Mouse (Mus musculus) spleen, adult 2 months (tissue): Measurements from ENCODE around the gene Eppin. TPM values are rescaled to one million over a fixed set of nuclear protein-coding genes. Genes with fewer than 3 reads are reported as not detected.

Experiments
- DNase-seq, 2 experiments: peaks; one replicate each; pipeline versions ENCODE4 v3.0.0 to v3.0.0-alpha.2; 2012 to 2021; ENCODE audit warnings: low spot score in 2 of 2, low read depth in 1 of 2
- H3K27ac ChIP-seq: fragments of 200-500 bp; 2 replicates; pipeline ENCODE4 v1.5.1; 2012; ENCODE audit warnings: low read length, inconsistent platforms; ENCODE audit not compliant: insufficient read depth
- H3K27me3 ChIP-seq: fragments of 200-500 bp; 2 replicates; pipeline ENCODE4 v1.6.1; 2012; ENCODE audit warnings: mild to moderate bottlenecking, moderate library complexity, low read length, inconsistent platforms; ENCODE audit not compliant: control insufficient read depth, insufficient read depth
- H3K36me3 ChIP-seq: fragments of 200-500 bp; 2 replicates; pipeline ENCODE4 v1.6.1; 2012; ENCODE audit warnings: mild to moderate bottlenecking, low read length, inconsistent platforms; ENCODE audit not compliant: control insufficient read depth, insufficient read depth
- H3K4me1 ChIP-seq: fragments of 200-500 bp; 2 replicates; pipeline ENCODE4 v1.6.1; 2011; ENCODE audit warnings: inconsistent platforms; ENCODE audit not compliant: control insufficient read depth, insufficient read depth, insufficient read length
- H3K4me3 ChIP-seq: fragments of 200-500 bp; 2 replicates; pipeline ENCODE4 v1.5.1; 2011; ENCODE audit warnings: mild to moderate bottlenecking, inconsistent platforms; ENCODE audit not compliant: insufficient read depth, insufficient read length; ENCODE audit errors: extremely low read depth
- CTCF ChIP-seq: fragments of 200-500 bp; IDR thresholded peaks from 2 replicates; pipeline ENCODE4 v1.5.1; 2011; ENCODE audit warnings: mild to moderate bottlenecking, inconsistent platforms; ENCODE audit not compliant: insufficient read depth, insufficient read length, insufficient replicate concordance; ENCODE audit errors: extremely low read depth
- POLR2A ChIP-seq: fragments of 200-500 bp; IDR thresholded peaks from 2 replicates; pipeline ENCODE4 v1.6.1; 2011; ENCODE audit warnings: low read depth, low read length, inconsistent platforms
- WGBS: fragments of 180-500 bp; shearing (Covaris S2); methylation state at CpG from one replicate; pipeline ENCODE4 v1.1.7; 2018; 5-methylcytosine and 5-hydroxymethylcytosine counted together
- polyA plus RNA-seq: library from polyadenylated mRNA; depleted of rRNA; stranded (reverse); fragments of >200 nt; gene quantifications from 2 replicates; pipeline ENCODE4 v1.2.3, GENCODE M21; 2012

The Eppin gene
- polyA plus RNA-seq, 1 experiment = not detected

DNA sequence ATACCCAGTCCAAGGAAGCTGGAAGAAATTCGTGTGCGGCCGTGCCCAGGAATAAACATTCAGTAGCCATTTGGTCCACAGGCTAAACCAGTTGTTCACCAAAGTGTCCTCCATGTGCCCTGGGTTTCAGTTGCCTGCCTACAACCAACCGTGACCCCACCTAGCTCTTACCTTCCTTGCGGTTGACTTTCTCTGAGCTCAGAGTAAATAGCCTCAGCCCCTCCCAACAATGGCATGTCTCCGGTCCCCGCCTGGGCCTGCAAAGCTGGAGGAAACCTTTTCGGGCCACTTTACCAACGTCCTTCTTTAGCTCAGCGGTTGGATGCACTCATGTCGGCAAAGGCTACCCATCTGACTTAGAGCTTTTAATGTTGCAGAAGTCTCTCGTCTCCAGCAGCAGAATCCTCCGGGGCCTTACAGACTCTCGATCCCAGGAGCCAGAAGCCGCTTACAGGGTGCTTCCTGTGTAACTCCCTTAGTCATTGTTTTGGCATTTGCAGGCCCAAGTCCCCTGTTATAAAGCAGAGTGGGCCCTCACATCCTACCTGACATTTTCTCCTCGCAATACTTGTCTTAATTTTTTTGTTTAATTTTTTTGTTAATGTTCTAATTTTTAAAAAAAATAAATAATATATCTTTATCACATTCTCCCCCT is 34.3 kb downstream of the Eppin start:
- Histone ChIP-seq H3K36me3 (no peaks in the 10 kb centered on the region), H3K4me1 (peaks cover 6% of the 10 kb centered on the region; the same call in 1 of the 2 replicates), H3K4me3 (no peak overlapping the region), H3K27me3 (peaks cover 3% of the 10 kb centered on the region; the same call in 1 of the 2 replicates), H3K27ac (peak overlapping the region; percentile 8; the same call in 1 of the 2 replicates)
- no peak for DNase-seq
- 23% methylated on average over 16 of the region's 16 CpGs for WGBS
- TF ChIP-seq CTCF (no peak), POLR2A (no peak)

- no peaks in the 10 kb centered on the region for H3K36me3 ChIP-seq
- no peak for DNase-seq
- H3K27me3 ChIP-seq = peaks cover under 1% of the 10 kb centered on the region; the same call in 1 of the 2 replicates
- H3K4me3 ChIP-seq = no peak overlapping the region
- H3K4me1 ChIP-seq = peaks cover 6% of the 10 kb centered on the region; the same call in 1 of the 2 replicates
- WGBS = 71% methylated on average over 8 of the region's 8 CpGs
- no peak for TF ChIP-seq POLR2A
- no peak for TF ChIP-seq CTCF
- H3K27ac ChIP-seq = 0 out of 2 replicates have a peak overlapping the region, but pooled peaks have one; percentile 8
These were observed 35.0 kb downstream of the Eppin start for GRCm38 (mm10) chr2:164558426-164558825.

DNA sequence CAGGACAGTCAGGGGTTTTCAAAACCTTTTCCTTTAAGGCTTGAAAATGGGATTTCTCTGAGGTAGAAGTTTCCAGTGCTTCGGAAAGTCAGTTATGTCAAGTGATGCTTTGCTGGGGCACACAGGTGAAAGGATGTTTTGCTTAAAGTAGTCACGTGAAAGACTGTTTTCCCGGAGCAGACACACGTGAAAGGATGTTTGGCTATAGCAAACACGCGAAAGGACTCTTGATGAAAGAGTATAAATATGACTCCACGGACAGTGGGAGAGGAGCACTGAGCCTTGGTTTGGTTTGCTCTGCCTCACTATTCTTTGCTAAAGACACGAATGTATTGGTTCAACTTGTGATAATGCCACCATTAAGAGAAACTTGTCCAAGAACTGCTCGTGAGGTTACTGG is 41.9 kb downstream of the Eppin start:
- Histone ChIP-seq H3K4me3 (no peak overlapping the region), H3K27me3 (no peaks in the 10 kb centered on the region), H3K4me1 (no peaks in the 10 kb centered on the region), H3K36me3 (no peaks in the 10 kb centered on the region), H3K27ac (no peak overlapping the region)
- WGBS = 91% methylated on average over 9 of the region's 9 CpGs
- DNase-seq = no peak
- no peak for TF ChIP-seq CTCF
- TF ChIP-seq POLR2A = no peak

GRCm38 (mm10) chr2:164550895-164551269 is 42.5 kb downstream of the Eppin start:
- H3K4me3 ChIP-seq = no peak overlapping the region
- TF ChIP-seq POLR2A (no peak), CTCF (no peak)
- no peaks in the 10 kb centered on the region for H3K36me3 ChIP-seq
- H3K4me1 ChIP-seq = no peaks in the 10 kb centered on the region
- no peak overlapping the region for H3K27ac ChIP-seq
- DNase-seq = no peak
- 11% methylated on average over 2 of the region's 2 CpGs for WGBS
- no peaks in the 10 kb centered on the region for H3K27me3 ChIP-seq

DNA sequence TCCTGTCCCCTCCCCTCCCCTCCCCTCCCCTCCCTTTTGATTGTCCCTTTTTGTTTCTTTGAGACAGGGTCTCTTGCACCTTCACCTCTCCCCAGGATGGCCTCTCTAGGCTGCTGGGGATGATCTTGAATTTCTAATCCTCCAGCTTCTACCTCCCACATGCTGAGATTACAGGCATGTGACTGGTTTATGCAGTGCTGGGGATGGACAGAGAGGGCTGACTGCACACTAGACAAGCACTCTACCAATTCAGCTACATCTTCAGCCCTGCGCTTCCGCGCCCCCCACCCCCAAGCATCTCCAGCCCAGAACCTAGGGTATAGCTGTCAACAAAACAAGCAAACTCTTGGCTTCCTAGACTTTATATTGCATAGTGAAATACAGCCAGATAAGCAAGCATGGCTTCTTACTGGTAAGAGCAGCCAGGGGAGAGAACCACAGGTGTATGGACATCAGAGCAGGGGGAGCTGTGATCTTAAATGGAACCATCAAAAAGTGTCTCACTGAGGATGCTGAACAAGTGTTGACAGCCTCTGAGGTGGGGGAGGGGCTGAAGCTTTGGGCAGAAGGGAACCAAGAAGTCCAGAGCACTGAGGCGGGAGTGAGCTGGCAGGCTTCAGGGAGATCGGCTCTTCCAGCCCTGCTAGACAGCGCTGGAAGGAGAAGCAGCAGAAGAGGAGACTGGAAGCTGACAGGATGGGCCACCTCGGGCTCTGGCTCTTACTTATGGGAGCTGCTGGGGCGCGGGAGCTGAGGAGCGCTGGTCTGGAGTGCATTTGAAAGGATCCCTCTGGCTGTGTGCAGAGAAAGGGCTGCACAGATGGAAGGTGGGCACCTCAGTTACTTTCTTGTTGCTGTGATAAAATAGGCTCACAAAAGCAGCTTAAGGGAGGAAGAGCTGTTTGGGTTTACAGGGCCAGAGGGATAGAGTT is 43.2 kb downstream of the Eppin start:
- H3K27me3 ChIP-seq = no peaks in the 10 kb centered on the region
- no peaks in the 10 kb centered on the region for H3K36me3 ChIP-seq
- no peaks in the 10 kb centered on the region for H3K4me1 ChIP-seq
- 48% methylated on average over 10 of the region's 10 CpGs for WGBS
- no peak for DNase-seq
- H3K4me3 ChIP-seq = no peak overlapping the region
- TF ChIP-seq CTCF (no peak), POLR2A (no peak)
- no peak overlapping the region for H3K27ac ChIP-seq

GRCm38 (mm10) chr2:164549338-164549737 is 44.1 kb downstream of the Eppin start:
- Histone ChIP-seq H3K4me1 (no peaks in the 10 kb centered on the region; the same call in 1 of the 2 replicates), H3K27me3 (no peaks in the 10 kb centered on the region), H3K36me3 (no peaks in the 10 kb centered on the region), H3K27ac (no peak overlapping the region), H3K4me3 (no peak overlapping the region)
- no peak for DNase-seq
- TF ChIP-seq CTCF (no peak), POLR2A (no peak)
- 52% methylated on average over 4 of the region's 4 CpGs for WGBS
